Mouse (Mus musculus) heart, postnatal 10 days (tissue): Measurements from ENCODE around the gene Serpina9. TPM values are rescaled to one million over a fixed set of nuclear protein-coding genes. Genes with fewer than 3 reads are reported as not detected.

Source experiments
- total RNA-seq, 2 experiments: library from RNA; stranded (reverse); gene quantifications; 2 replicates each; pipeline ENCODE4 v1.2.3; 2021

Gene Serpina9
- total RNA-seq, 2 experiments from 2014 or later: not detected

Other genes with a start within 250 kb of the Serpina9 start
- under 1 TPM in 1 of 2 experiments, not detected in 1; 0.25 TPM for gene Serpina1d, start 240.2 kb downstream of the Serpina9 start, total RNA-seq
- gene Serpina1b, start 183.4 kb downstream of the Serpina9 start, total RNA-seq: under 1 TPM in 1 of 2 experiments, not detected in 1; 0.19 TPM
- not detected for gene Serpina1a, start 150.2 kb downstream of the Serpina9 start, total RNA-seq
- not detected for gene Serpina1c, start 108.9 kb downstream of the Serpina9 start, total RNA-seq
- gene Serpina1e, start 54.8 kb downstream of the Serpina9 start, total RNA-seq: not detected
- gene Serpina11, start 23.8 kb downstream of the Serpina9 start, total RNA-seq: not detected
- not detected for gene Serpina12, start 30.7 kb upstream of the Serpina9 start, total RNA-seq
- not detected for gene Serpina5, start 87.4 kb upstream of the Serpina9 start, total RNA-seq
- gene Serpina3a, start 99.0 kb upstream of the Serpina9 start, total RNA-seq: not detected
- not detected for gene Serpina3b, start 114.2 kb upstream of the Serpina9 start, total RNA-seq
- gene Serpina3c, start 140.1 kb upstream of the Serpina9 start, total RNA-seq: under 1 TPM; 0.22 to 0.45 TPM
- gene Serpina3f, start 200.8 kb upstream of the Serpina9 start, total RNA-seq: not detected
- 1 to 10 TPM in 1 of 2 experiments, under 1 TPM in 1; 0.62 to 1.1 TPM for gene Serpina3g, start 222.5 kb upstream of the Serpina9 start, total RNA-seq
- 1 to 10 TPM in 1 of 2 experiments, under 1 TPM in 1; 0.62 to 1.6 TPM for gene Serpina3i, start 249.4 kb upstream of the Serpina9 start, total RNA-seq